Mouse (Mus musculus) kidney, embryonic 16.5 days (tissue): Measurements from ENCODE around the gene Olfr1359. TPM values are rescaled to one million over a fixed set of nuclear protein-coding genes. Genes with fewer than 3 reads are reported as not detected.
"Not testable (repeated sequence)": the region's sequence is repeated elsewhere in the genome, so short reads cannot be mapped to it uniquely, and the experiment has no call there.

Source experiments
- ATAC-seq: fragments of 200-750 bp; cut with Nextera tagmentation; 2 replicates; pipeline ENCODE4 v1.8.0; 2017; ENCODE audit warnings: moderate TSS enrichment; ENCODE audit not compliant: low FRiP score, low TSS enrichment
- H3K27ac ChIP-seq: fragments of 300-500 bp; sonication (generic); 2 replicates; pipeline ENCODE4 v1.5.1; 2014; ENCODE audit warnings: low read length
- H3K27me3 ChIP-seq: fragments of 300-500 bp; sonication (generic); 2 replicates; pipeline ENCODE4 v1.6.1; 2014; ENCODE audit warnings: low read length, control low read depth, mixed read lengths; ENCODE audit not compliant: insufficient read depth
- H3K36me3 ChIP-seq: fragments of 300-500 bp; sonication (generic); 2 replicates; pipeline ENCODE4 v1.6.1; 2014; ENCODE audit warnings: low read length, control low read depth, mixed read lengths; ENCODE audit not compliant: insufficient read depth
- H3K4me1 ChIP-seq: fragments of 300-500 bp; sonication (generic); 2 replicates; pipeline ENCODE4 v1.6.1; 2014; ENCODE audit warnings: low read length, control low read depth, mixed read lengths; ENCODE audit not compliant: insufficient read depth
- H3K4me2 ChIP-seq: fragments of 300-500 bp; sonication (generic); replicated peaks from 2 replicates; pipeline ENCODE4 v1.6.1; 2014; ENCODE audit warnings: low read depth, low read length
- H3K4me3 ChIP-seq: fragments of 300-500 bp; sonication (generic); 2 replicates; pipeline ENCODE4 v1.5.1; 2014; ENCODE audit warnings: mild to moderate bottlenecking, low read length
- H3K9ac ChIP-seq: fragments of 300-500 bp; sonication (generic); replicated peaks from 2 replicates; pipeline ENCODE4 v1.6.1; 2014; ENCODE audit warnings: low read length
- H3K9me3 ChIP-seq: fragments of 300-500 bp; sonication (generic); 2 replicates; pipeline ENCODE4 v1.6.1; 2016; ENCODE audit warnings: low read length, control low read depth
- WGBS: fragments of 180-500 bp; shearing (Covaris S2); extraction: QIAGEN DNeasy Blood & Tissue Kit; methylation state at CpG from one replicate; pipeline ENCODE4 v1.1.7; 2014; 5-methylcytosine and 5-hydroxymethylcytosine counted together
- polyA plus RNA-seq: library from polyadenylated mRNA; unstranded; fragments of >200 nt; fragmentation: Nextera tagmentation; extraction: Ambion mirVana; gene quantifications from 2 replicates; pipeline ENCODE4 v1.2.1, GENCODE M21; 2015

Gene Olfr1359
- polyA plus RNA-seq, 1 experiment from 2014 or later: not detected

- Histone ChIP-seq H3K27ac (peak within 1 kb of the TSS; percentile 96), H3K4me3 (peak within 1 kb of the TSS; percentile 60), H3K4me2 (peak within 1 kb of the TSS; percentile 83), H3K9ac (peak within 1 kb of the TSS; percentile 78), H3K4me1 (peaks cover 30% of the 10 kb centered on the region)
- not testable (repeated sequence) for H3K27me3 ChIP-seq, H3K9me3 ChIP-seq, H3K36me3 ChIP-seq
- WGBS: under 1% methylated on average over 40 of the region's 56 CpGs
- peak; percentile 84 for ATAC-seq
Observed at GRCm38 (mm10) chr13:21750159-21751017, 52.5 kb downstream of the Olfr1359 start, which contains the start of gene Hist1h4k. Gene Hist1h4k, minus strand, starts transcription at chr13:21750505.

- H3K36me3 ChIP-seq: no peaks in the 10 kb centered on the region
- peaks cover 34% of the 10 kb centered on the region for H3K4me1 ChIP-seq
- H3K4me2 ChIP-seq: no peak overlapping the region
- no peak overlapping the region for H3K9ac ChIP-seq
- H3K4me3 ChIP-seq: no peak overlapping the region
- ATAC-seq: no peak
- no peaks in the 10 kb centered on the region for H3K9me3 ChIP-seq
- H3K27me3 ChIP-seq: no peaks in the 10 kb centered on the region
- H3K27ac ChIP-seq: no peak overlapping the region
Observed at GRCm38 (mm10) chr13:21751417-21751816, 53.5 kb downstream of the Olfr1359 start.

- H3K4me1 ChIP-seq: peaks cover 34% of the 10 kb centered on the region
- no peaks in the 10 kb centered on the region for H3K36me3 ChIP-seq
- no peak overlapping the region; the same call in 1 of the 2 replicates for H3K9ac ChIP-seq
- H3K9me3 ChIP-seq: no peaks in the 10 kb centered on the region
- peak overlapping the region; percentile 66 for H3K27ac ChIP-seq
- no peak overlapping the region for H3K4me3 ChIP-seq
- no peaks in the 10 kb centered on the region for H3K27me3 ChIP-seq
- WGBS: 66% methylated on average over 3 of the region's 3 CpGs
- ATAC-seq: no peak
- peak overlapping the region; percentile 67 for H3K4me2 ChIP-seq
Observed at GRCm38 (mm10) chr13:21751827-21752226, 53.9 kb downstream of the Olfr1359 start.

GRCm38 (mm10) chr13:21752356-21752755 is 54.4 kb downstream of the Olfr1359 start:
- Histone ChIP-seq H3K4me2 (peak overlapping the region; percentile 67), H3K27ac (peak overlapping the region; percentile 66), H3K9ac (peak overlapping the region; percentile 18), H3K4me3 (peak overlapping the region; percentile 1; the same call in 1 of the 2 replicates), H3K27me3 (no peaks in the 10 kb centered on the region), H3K4me1 (peaks cover 33% of the 10 kb centered on the region), H3K36me3 (no peaks in the 10 kb centered on the region), H3K9me3 (no peaks in the 10 kb centered on the region)
- 21% methylated on average over 3 of the region's 3 CpGs for WGBS
- ATAC-seq: no peak

GRCm38 (mm10) chr13:21753051-21753523 is 55.2 kb downstream of the Olfr1359 start:
- Histone ChIP-seq H3K36me3 (no peaks in the 10 kb centered on the region), H3K4me1 (peaks cover 30% of the 10 kb centered on the region), H3K9ac (peak overlapping the region; percentile 76), H3K27me3 (no peaks in the 10 kb centered on the region), H3K4me3 (peak overlapping the region; percentile 52), H3K27ac (peak overlapping the region; percentile 96), H3K4me2 (peak overlapping the region; percentile 67), H3K9me3 (no peaks in the 10 kb centered on the region)
- WGBS: under 1% methylated on average over 10 of the region's 10 CpGs
- no peak for ATAC-seq

- H3K9me3 ChIP-seq, H3K36me3 ChIP-seq, H3K27me3 ChIP-seq: not testable (repeated sequence)
- 0% methylated on average over 29 of the region's 50 CpGs for WGBS
- ATAC-seq: peak; percentile 95
- H3K9ac ChIP-seq: peak within 1 kb of the TSS; percentile 76
- peak within 1 kb of the TSS; percentile 54 for H3K4me3 ChIP-seq
- peaks cover 30% of the 10 kb centered on the region for H3K4me1 ChIP-seq
- peak within 1 kb of the TSS; percentile 96 for H3K27ac ChIP-seq
- H3K4me2 ChIP-seq: peak within 1 kb of the TSS; percentile 67
Observed at GRCm38 (mm10) chr13:21753524-21754285, 55.8 kb downstream of the Olfr1359 start, which contains the start of the genes Hist1h2ak and Hist1h2bn. Gene Hist1h2ak, minus strand, starts transcription at chr13:21753827. Gene Hist1h2bn, plus strand, starts transcription at chr13:21754123.

GRCm38 (mm10) chr13:21754294-21755001 is 56.5 kb downstream of the Olfr1359 start:
- not testable (repeated sequence) for H3K9me3 ChIP-seq, H3K27me3 ChIP-seq, H3K36me3 ChIP-seq, ATAC-seq
- Histone ChIP-seq H3K4me1 (peaks cover 24% of the 10 kb centered on the region), H3K4me2 (peak overlapping the region; percentile 67), H3K27ac (peak overlapping the region; percentile 96), H3K4me3 (peak overlapping the region; percentile 54), H3K9ac (peak overlapping the region; percentile 74)
- 1% methylated on average over 15 of the region's 26 CpGs for WGBS

GRCm38 (mm10) chr13:21755707-21756106 is 57.8 kb downstream of the Olfr1359 start:
- ATAC-seq: no peak
- no peak overlapping the region for H3K4me3 ChIP-seq
- no peak overlapping the region for H3K9ac ChIP-seq
- no peaks in the 10 kb centered on the region for H3K27me3 ChIP-seq
- H3K9me3 ChIP-seq: no peaks in the 10 kb centered on the region
- no peaks in the 10 kb centered on the region for H3K36me3 ChIP-seq
- no peak overlapping the region for H3K27ac ChIP-seq
- H3K4me2 ChIP-seq: peak overlapping the region; percentile 45; the same call in 1 of the 2 replicates
- H3K4me1 ChIP-seq: peaks cover 23% of the 10 kb centered on the region
- 40% methylated on average over 1 of the region's 1 CpGs for WGBS
